In genomic region chrX:13245027-13245426, GRCm38 (mm10) we compare ENCODE assay signal across 9 mouse cellular contexts. TPM values are rescaled to one million over a fixed set of nuclear protein-coding genes. Genes with fewer than 3 reads are reported as not detected.
A peak's percentile ranks its signal among the peaks of the same experiment; 100 is the strongest.
DNase-seq lines count a peak whose midpoint lies in the region; ATAC-seq and TF ChIP-seq lines count a peak whose summit lies in the region.
"Had no signal": no experiment of that assay in that cellular context is flagged by ENCODE, and none has a peak within 500 bp of the region (broad histone marks: within the 10 kb centered on the region; RNA-seq: fewer than 3 reads in every experiment).

No protein-coding gene starts in this region.

- DNase-seq in heart, adult 18-20 months = peak; percentile 47 to 63
- DNase-seq in heart, postnatal 25 days (ENCODE audit: low spot score) = no peak
- peak; percentile 81 for DNase-seq in MEL (ENCODE audit: low read depth, low spot score)
- DNase-seq in kidney, adult 2 months = peak; percentile 63
- DNase-seq in lung, postnatal 0 days (ENCODE audit: low spot score) = peak; percentile 56
- no peak for DNase-seq in embryo, embryonic 10.5 days (ENCODE audit: low spot score)
- DNase-seq in forebrain, embryonic 10.5 days (ENCODE audit: extremely low spot score, low spot score) = no peak

- H3K9ac ChIP-seq in MEL (ENCODE audit: control insufficient read depth, low read depth, low read length, poor library complexity, severe bottlenecking) = peak overlapping the region; percentile 95
- H3K9ac ChIP-seq in lung, postnatal 0 days (replicated peaks; ENCODE audit: low read depth) = no peak overlapping the region

- no peak for TF ChIP-seq RAD21 in MEL (IDR thresholded peaks at IDR 0.05; ENCODE audit: low read depth, low read length)

- H3K4me3 ChIP-seq in MEL (ENCODE audit: control insufficient read depth in 1 of 2, insufficient read depth in 1 of 2, low read depth in 2 of 2, low read length in 2 of 2) = peak overlapping the region; percentile 26 to 69
- H3K4me3 ChIP-seq in kidney, adult 2 months (ENCODE audit: insufficient read depth, low read depth, low read length) = no peak overlapping the region
- no peak overlapping the region for H3K4me3 ChIP-seq in lung, postnatal 0 days (ENCODE audit: low read depth, low read length)
- H3K4me3 ChIP-seq in forebrain, embryonic 10.5 days = no peak overlapping the region
- H3K4me3 ChIP-seq: hindbrain, embryonic 10.5 days had no signal

- peaks cover 7 to 26% of the 10 kb centered on the region in 2 experiments for H3K4me1 ChIP-seq in MEL (ENCODE audit: control insufficient read depth in 1 of 2, insufficient read depth in 2 of 2, low read length in 2 of 2)
- H3K4me1 ChIP-seq in kidney, adult 2 months (ENCODE audit: control insufficient read depth, insufficient read depth, low read length) = peaks cover 15% of the 10 kb centered on the region; the same call in 1 of the 2 replicates
- no peaks in the 10 kb centered on the region for H3K4me1 ChIP-seq in lung, postnatal 0 days (ENCODE audit: insufficient read depth, low read depth, low read length)
- peaks cover 28% of the 10 kb centered on the region for H3K4me1 ChIP-seq in forebrain, embryonic 10.5 days

- H3K4me2 ChIP-seq in lung, postnatal 0 days (replicated peaks; ENCODE audit: low read depth, low read length) = no peak overlapping the region

- TF ChIP-seq POLR2A in MEL (IDR thresholded peaks at IDR 0.05; ENCODE audit: control insufficient read depth in 1 of 2, insufficient read depth in 1 of 2, low read depth in 1 of 2, low read length in 2 of 2, poor library complexity in 1 of 2) = peak in 1 of 2 experiments; percentile 52; a peak in 2 of 4 replicates
- no peak for TF ChIP-seq POLR2A in kidney, adult 2 months (IDR thresholded peaks at IDR 0.05; ENCODE audit: low read depth, low read length)

- H3K79me2 ChIP-seq in MEL (ENCODE audit: control insufficient read depth, insufficient read depth, low read length, poor library complexity) = peaks cover 15% of the 10 kb centered on the region; the same call in 1 of the 2 replicates

- intact Hi-C loops in heart, postnatal 25 days (cut with DNase I) = no loop called here

- peak overlapping the region; percentile 31 for H3K27ac ChIP-seq in MEL (ENCODE audit: control insufficient read depth, low read depth, low read length)
- peak overlapping the region; percentile 83 for H3K27ac ChIP-seq in kidney, adult 2 months (ENCODE audit: insufficient read depth, low read depth, low read length)
- H3K27ac ChIP-seq in lung, postnatal 0 days (ENCODE audit: low read length) = no peak overlapping the region
- H3K27ac ChIP-seq in forebrain, embryonic 10.5 days = no peak overlapping the region
- H3K27ac ChIP-seq: hindbrain, embryonic 10.5 days had no signal

- H3K36me3 ChIP-seq in MEL (ENCODE audit: control insufficient read depth in 1 of 2, insufficient read depth in 2 of 2, low read length in 2 of 2) = peaks cover 0 to 19% of the 10 kb centered on the region in 2 experiments; a peak in 2 of 4 replicates
- H3K36me3 ChIP-seq in kidney, adult 2 months (ENCODE audit: control insufficient read depth, insufficient read depth, low read length) = no peaks in the 10 kb centered on the region
- H3K36me3 ChIP-seq in lung, postnatal 0 days (ENCODE audit: insufficient read depth, low read length) = no peaks in the 10 kb centered on the region
- no peaks in the 10 kb centered on the region for H3K36me3 ChIP-seq in forebrain, embryonic 10.5 days (replicated peaks)
- H3K36me3 ChIP-seq: hindbrain, embryonic 10.5 days had no signal

- no peaks in the 10 kb centered on the region for H3K9me3 ChIP-seq in MEL (replicated peaks; ENCODE audit: insufficient read depth, low read length)
- no peaks in the 10 kb centered on the region for H3K9me3 ChIP-seq in lung, postnatal 0 days (ENCODE audit: low read length)
- no peaks in the 10 kb centered on the region for H3K9me3 ChIP-seq in forebrain, embryonic 10.5 days
- H3K9me3 ChIP-seq: hindbrain, embryonic 10.5 days had no signal

- no peak for TF ChIP-seq CTCF in MEL (IDR thresholded peaks at IDR 0.05 in 2 of 3, conservative IDR thresholded peaks at IDR 0.05 in 1 of 3; ENCODE audit: control insufficient read depth in 1 of 3, insufficient read depth in 1 of 3, low read depth in 2 of 3, low read length in 3 of 3, poor library complexity in 1 of 3, severe bottlenecking in 1 of 3)
- no peak for TF ChIP-seq CTCF in kidney, adult 2 months (conservative IDR thresholded peaks at IDR 0.05; ENCODE audit: insufficient read depth, insufficient read length, low read depth, low read length)
- TF ChIP-seq CTCF in lung, postnatal 0 days (IDR thresholded peaks at IDR 0.05) = no peak

- no peak for TF ChIP-seq EP300 in MEL (IDR thresholded peaks at IDR 0.05; ENCODE audit: low read depth in 1 of 2, low read length in 2 of 2)
- TF ChIP-seq EP300 in lung, postnatal 0 days (IDR thresholded peaks at IDR 0.05) = peak; percentile 57

- H3K27me3 ChIP-seq in MEL (ENCODE audit: control insufficient read depth in 1 of 2, insufficient read depth in 2 of 2, low read length in 2 of 2) = no peaks in the 10 kb centered on the region
- no peaks in the 10 kb centered on the region for H3K27me3 ChIP-seq in kidney, adult 2 months (replicated peaks; ENCODE audit: control insufficient read depth, insufficient read depth, low read length)
- no peaks in the 10 kb centered on the region for H3K27me3 ChIP-seq in lung, postnatal 0 days (replicated peaks; ENCODE audit: insufficient read depth, low read length)
- H3K27me3 ChIP-seq in forebrain, embryonic 10.5 days (ENCODE audit: poor library complexity, severe bottlenecking) = peaks cover 89% of the 10 kb centered on the region

- ATAC-seq in lung, postnatal 0 days = no peak
- ATAC-seq in megakaryocyte progenitor cell, adult 5-6 weeks (replicated peaks; ENCODE audit: poor library complexity) = no peak

- WGBS in kidney, adult 2 months = 36% methylated on average over 3 of the region's 3 CpGs
- WGBS in lung, postnatal 0 days = 49% methylated on average over 3 of the region's 3 CpGs
- 84% methylated on average over 3 of the region's 3 CpGs for WGBS in forebrain, embryonic 10.5 days

TF ChIP-seq in MEL, 35 proteins besides CTCF, POLR2A, EP300 and RAD21:
- peak; percentile 23; the same call in 1 of the 2 replicates for TF ChIP-seq NELFE (IDR thresholded peaks at IDR 0.05; ENCODE audit: low read depth, low read length)
- TF ChIP-seq E2F4 (IDR thresholded peaks at IDR 0.05; ENCODE audit: borderline replicate concordance, low read depth, low read length) = no peak
- TF ChIP-seq HCFC1 (IDR thresholded peaks at IDR 0.05; ENCODE audit: low read depth, low read length) = peak; percentile 40; the same call in 1 of the 2 replicates
- TF ChIP-seq ELF1 (IDR thresholded peaks at IDR 0.05; ENCODE audit: low read depth, low read length) = peak; percentile 66; the same call in 1 of the 2 replicates

RNA-seq across cellular contexts. Expression of gene Ddx3x, which starts 35.7 kb away (rescaled TPM):
- 100 to 1,000 TPM in 1 of 2 experiments, 10 to 100 TPM in 1; 95.5 to 185 TPM for total RNA-seq in heart, adult 18-20 months (2021)
- 100 to 1,000 TPM; 104 to 181 TPM for total RNA-seq in heart, postnatal 25 days (2021)
- 262 and 275 TPM in 2 replicates for total RNA-seq in MEL (2012; rRNA removed)
- polyA plus RNA-seq in MEL (2012; ENCODE audit: insufficient read depth in 1 of 2, insufficient read length in 2 of 2, low read depth in 1 of 2, low replicate concordance in 2 of 2, missing spikeins in 1 of 2) = 100 to 1,000 TPM; 146 to 267 TPM
- 38.9 and 41.4 TPM in 2 replicates for polyA plus RNA-seq in kidney, adult 2 months (2012; rRNA removed)
- 81.8 and 85.2 TPM in 2 replicates for polyA plus RNA-seq in lung, postnatal 0 days (2015; fragmentation: Nextera tagmentation; extraction: Ambion mirVana)
- total RNA-seq in megakaryocyte progenitor cell, adult 5-6 weeks (2015) = 245 TPM in 2 replicates
- 383 and 513 TPM in 2 replicates for total RNA-seq in megakaryocyte progenitor cell, adult 5-6 weeks (2017)
- polyA plus RNA-seq in forebrain, embryonic 10.5 days (2016; fragmentation: Nextera tagmentation; extraction: Ambion mirVana) = 167 and 183 TPM in 2 replicates

Comparison
In these comparisons a context has a peak if more than half of its experiments do, and no peak if none do; other contexts are left out.
1. DNase-seq: peak in heart, adult 18-20 months (2 of 2), MEL (single experiment), kidney, adult 2 months (single experiment) and lung, postnatal 0 days (single experiment); none in heart, postnatal 25 days (single experiment), embryo, embryonic 10.5 days (single experiment) and forebrain, embryonic 10.5 days (single experiment).
2. H3K27ac ChIP-seq: peak in MEL (single experiment) and kidney, adult 2 months (single experiment); none in lung, postnatal 0 days (single experiment) and forebrain, embryonic 10.5 days (single experiment).
3. H3K4me3 ChIP-seq: peak in MEL (2 of 2); none in kidney, adult 2 months (single experiment), lung, postnatal 0 days (single experiment) and forebrain, embryonic 10.5 days (single experiment).